Mouse (Mus musculus) gastrocnemius, postnatal 10 days (tissue): ENCODE data around the gene Ehd3. TPM values are rescaled to one million over a fixed set of nuclear protein-coding genes. Genes with fewer than 3 reads are reported as not detected.

Experiments used
- total RNA-seq, 2 experiments: library from RNA; stranded (reverse); gene quantifications; 2 replicates each; pipeline ENCODE4 v1.2.3; 2021

The Ehd3 gene
- total RNA-seq, 2 experiments from 2014 or later = 5.2 to 5.8 TPM

Other genes with a start within 250 kb of the Ehd3 start
- under 1 TPM; 0.14 to 0.25 TPM for gene Galnt14, start 93.7 kb upstream of the Ehd3 start, total RNA-seq
- 10 to 100 TPM; 11.5 to 18.8 TPM for gene Xdh, start 146.1 kb downstream of the Ehd3 start, total RNA-seq
- gene Srd5a2, start 243.8 kb downstream of the Ehd3 start, total RNA-seq = not detected